Mouse (Mus musculus) liver, embryonic 11.5 days (tissue): ENCODE data around the gene Krt24. TPM values are rescaled to one million over a fixed set of nuclear protein-coding genes. Genes with fewer than 3 reads are reported as not detected.

Experiments
- ATAC-seq: fragments of 200-750 bp; cut with Nextera tagmentation; replicated peaks from 2 replicates; pipeline ENCODE4 v1.8.0; 2017; ENCODE audit warnings: moderate number of reproducible peaks, mild to moderate bottlenecking, moderate TSS enrichment, moderate library complexity; ENCODE audit not compliant: low FRiP score
- DNase-seq: peaks from one replicate; pipeline ENCODE4 v3.0.0-alpha.2; 2017; ENCODE audit warnings: low spot score
- H3K27ac ChIP-seq: fragments of 300-500 bp; sonication (generic); 2 replicates; pipeline ENCODE4 v1.5.1; 2014; ENCODE audit warnings: mild to moderate bottlenecking, low read depth, low read length, control low read depth
- H3K27me3 ChIP-seq: fragments of 300-500 bp; sonication (generic); replicated peaks from 2 replicates; pipeline ENCODE4 v1.6.1; 2014; ENCODE audit warnings: low read length, mixed read lengths; ENCODE audit not compliant: control insufficient read depth, insufficient read depth
- H3K36me3 ChIP-seq: fragments of 300-500 bp; sonication (generic); 2 replicates; pipeline ENCODE4 v1.6.1; 2014; ENCODE audit warnings: mild to moderate bottlenecking, low read length, moderate library complexity, mixed read lengths; ENCODE audit not compliant: control insufficient read depth, insufficient read depth
- H3K4me1 ChIP-seq: fragments of 300-500 bp; sonication (generic); replicated peaks from 2 replicates; pipeline ENCODE4 v1.6.1; 2014; ENCODE audit warnings: low read length, mixed read lengths; ENCODE audit not compliant: control insufficient read depth, insufficient read depth
- H3K4me2 ChIP-seq: fragments of 300-500 bp; sonication (generic); 2 replicates; pipeline ENCODE4 v1.6.1; 2014; ENCODE audit warnings: mild to moderate bottlenecking, control low read depth, moderate library complexity
- H3K4me3 ChIP-seq: fragments of 300-500 bp; sonication (generic); 2 replicates; pipeline ENCODE4 v1.5.1; 2014; ENCODE audit warnings: low read depth, low read length, control low read depth
- H3K9ac ChIP-seq: fragments of 300-500 bp; sonication (generic); 2 replicates; pipeline ENCODE4 v1.6.1; 2014; ENCODE audit warnings: low read depth, low read length, control low read depth
- H3K9me3 ChIP-seq: fragments of 300-500 bp; sonication (generic); 2 replicates; pipeline ENCODE4 v1.6.1; 2016; ENCODE audit warnings: low read length, inconsistent platforms, mixed read lengths; ENCODE audit not compliant: control insufficient read depth
- WGBS: fragments of 180-500 bp; shearing (Covaris S2); extraction: QIAGEN DNeasy Blood & Tissue Kit; methylation state at CpG from one replicate; pipeline ENCODE4 v1.1.7; 2014; 5-methylcytosine and 5-hydroxymethylcytosine counted together
- polyA plus RNA-seq: library from polyadenylated mRNA; unstranded; fragments of >200 nt; fragmentation: Nextera tagmentation; extraction: Ambion mirVana; gene quantifications from 2 replicates; pipeline ENCODE4 v1.2.1, GENCODE M21; 2014

The Krt24 gene
- polyA plus RNA-seq, 1 experiment from 2014 or later, result not detected

- no peak overlapping the region for H3K27ac ChIP-seq
- no peaks in the 10 kb centered on the region for H3K36me3 ChIP-seq
- no peak overlapping the region for H3K4me3 ChIP-seq
- no peaks in the 10 kb centered on the region for H3K9me3 ChIP-seq
- no peak overlapping the region for H3K4me2 ChIP-seq
- H3K27me3 ChIP-seq, result no peaks in the 10 kb centered on the region
- H3K9ac ChIP-seq, result no peak overlapping the region
- no peaks in the 10 kb centered on the region for H3K4me1 ChIP-seq
- ATAC-seq (no peak), DNase-seq (no peak)
- WGBS, result 78% methylated on average over 4 of the region's 4 CpGs
Observed at GRCm38 (mm10) chr11:99272721-99273120, 12.3 kb downstream of the Krt24 start.

- Histone ChIP-seq H3K27ac (no peak overlapping the region), H3K4me3 (no peak overlapping the region), H3K4me1 (no peaks in the 10 kb centered on the region), H3K27me3 (no peaks in the 10 kb centered on the region), H3K9me3 (no peaks in the 10 kb centered on the region), H3K36me3 (no peaks in the 10 kb centered on the region), H3K9ac (no peak overlapping the region), H3K4me2 (no peak overlapping the region)
- no peak for DNase-seq
- WGBS, result 66% methylated on average over 7 of the region's 7 CpGs
- ATAC-seq, result no peak
Observed at GRCm38 (mm10) chr11:99269192-99269591, 15.9 kb downstream of the Krt24 start.

GRCm38 (mm10) chr11:99265796-99266195 is 19.3 kb downstream of the Krt24 start:
- H3K4me2 ChIP-seq, result no peak overlapping the region
- no peaks in the 10 kb centered on the region for H3K9me3 ChIP-seq
- H3K36me3 ChIP-seq, result no peaks in the 10 kb centered on the region
- H3K9ac ChIP-seq, result no peak overlapping the region
- ATAC-seq (no peak), DNase-seq (no peak)
- H3K27ac ChIP-seq, result no peak overlapping the region
- H3K4me1 ChIP-seq, result no peaks in the 10 kb centered on the region
- no peak overlapping the region for H3K4me3 ChIP-seq
- 56% methylated on average over 9 of the region's 9 CpGs for WGBS
- H3K27me3 ChIP-seq, result no peaks in the 10 kb centered on the region

GRCm38 (mm10) chr11:99265220-99265619 is 19.8 kb downstream of the Krt24 start:
- H3K9ac ChIP-seq, result no peak overlapping the region
- no peak for DNase-seq

GRCm38 (mm10) chr11:99256213-99256612 is 28.8 kb downstream of the Krt24 start:
- Histone ChIP-seq H3K36me3 (no peaks in the 10 kb centered on the region), H3K4me1 (no peaks in the 10 kb centered on the region), H3K4me2 (no peak overlapping the region), H3K27ac (no peak overlapping the region), H3K27me3 (no peaks in the 10 kb centered on the region), H3K9ac (no peak overlapping the region), H3K4me3 (no peak overlapping the region), H3K9me3 (no peaks in the 10 kb centered on the region)
- ATAC-seq (no peak), DNase-seq (no peak)
- WGBS, result 64% methylated on average over 4 of the region's 4 CpGs

More at GRCm38 (mm10) chr11:99265220-99265619, 19.8 kb downstream of the Krt24 start:
- no peaks in the 10 kb centered on the region for H3K36me3 ChIP-seq
- no peak for ATAC-seq
- no peaks in the 10 kb centered on the region for H3K4me1 ChIP-seq
- WGBS, result 63% methylated on average over 9 of the region's 9 CpGs
- H3K27me3 ChIP-seq, result no peaks in the 10 kb centered on the region
- no peak overlapping the region for H3K27ac ChIP-seq
- H3K9me3 ChIP-seq, result no peaks in the 10 kb centered on the region
- no peak overlapping the region for H3K4me2 ChIP-seq
- H3K4me3 ChIP-seq, result no peak overlapping the region

- no peak overlapping the region for H3K4me2 ChIP-seq
- 81% methylated on average over 8 of the region's 8 CpGs for WGBS
- ATAC-seq, result no peak
Observed at GRCm38 (mm10) chr11:99255316-99255715, 29.7 kb downstream of the Krt24 start.

GRCm38 (mm10) chr11:99253893-99254292 is 31.2 kb downstream of the Krt24 start:
- H3K9me3 ChIP-seq, result no peaks in the 10 kb centered on the region
- ATAC-seq (no peak), DNase-seq (no peak)
- H3K27me3 ChIP-seq, result no peaks in the 10 kb centered on the region
- H3K36me3 ChIP-seq, result no peaks in the 10 kb centered on the region
- no peaks in the 10 kb centered on the region for H3K4me1 ChIP-seq
- H3K27ac ChIP-seq, result no peak overlapping the region
- H3K4me3 ChIP-seq, result no peak overlapping the region
- no peak overlapping the region for H3K9ac ChIP-seq
- WGBS, result 56% methylated on average over 2 of the region's 2 CpGs
- H3K4me2 ChIP-seq, result no peak overlapping the region

More at GRCm38 (mm10) chr11:99255316-99255715, 29.7 kb downstream of the Krt24 start:
- Histone ChIP-seq H3K4me1 (no peaks in the 10 kb centered on the region), H3K27ac (no peak overlapping the region), H3K27me3 (no peaks in the 10 kb centered on the region), H3K9me3 (no peaks in the 10 kb centered on the region), H3K36me3 (no peaks in the 10 kb centered on the region), H3K9ac (no peak overlapping the region), H3K4me3 (no peak overlapping the region)
- DNase-seq, result no peak

GRCm38 (mm10) chr11:99252671-99253070 is 32.4 kb downstream of the Krt24 start:
- H3K9me3 ChIP-seq, result no peaks in the 10 kb centered on the region
- no peaks in the 10 kb centered on the region for H3K36me3 ChIP-seq
- H3K9ac ChIP-seq, result no peak overlapping the region
- no peak overlapping the region for H3K4me2 ChIP-seq
- WGBS, result 77% methylated on average over 8 of the region's 8 CpGs
- H3K27ac ChIP-seq, result no peak overlapping the region
- ATAC-seq (no peak), DNase-seq (no peak)
- no peak overlapping the region for H3K4me3 ChIP-seq
- no peaks in the 10 kb centered on the region for H3K27me3 ChIP-seq
- no peaks in the 10 kb centered on the region for H3K4me1 ChIP-seq

GRCm38 (mm10) chr11:99250666-99251065 is 34.4 kb downstream of the Krt24 start:
- no peaks in the 10 kb centered on the region for H3K36me3 ChIP-seq
- 59% methylated on average over 3 of the region's 3 CpGs for WGBS
- H3K27me3 ChIP-seq, result no peaks in the 10 kb centered on the region
- ATAC-seq, result no peak
- H3K4me1 ChIP-seq, result no peaks in the 10 kb centered on the region
- DNase-seq, result no peak
- H3K4me3 ChIP-seq, result no peak overlapping the region
- no peak overlapping the region for H3K9ac ChIP-seq
- no peak overlapping the region for H3K27ac ChIP-seq
- no peaks in the 10 kb centered on the region for H3K9me3 ChIP-seq
- no peak overlapping the region for H3K4me2 ChIP-seq
